Mouse (Mus musculus): ENCODE data around the gene Slc24a5.

DNA sequence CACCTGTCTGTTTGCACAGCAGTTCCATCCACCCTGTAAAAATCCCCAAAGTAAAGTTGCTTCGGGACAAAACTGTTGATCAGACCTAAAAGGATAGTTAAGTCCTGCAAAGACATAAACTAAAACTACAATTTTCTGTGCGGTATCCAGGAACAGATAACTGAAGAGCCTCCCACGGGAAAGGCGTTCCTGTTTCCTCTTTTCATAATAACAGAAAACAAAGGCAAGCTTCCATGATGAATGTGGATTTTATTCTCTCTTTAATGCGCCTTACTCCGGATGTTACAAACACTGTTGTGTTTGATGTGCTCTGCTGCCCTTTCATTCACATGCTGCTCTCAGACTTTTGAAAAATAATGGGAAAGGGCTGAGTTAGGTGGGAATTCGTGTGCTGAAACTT is 37.3 kb upstream of the Slc24a5 start:
- no peak for TF ChIP-seq CTCF (IDR thresholded peaks at IDR 0.05; ENCODE audit: low read depth)
- no peak for TF ChIP-seq EP300 (IDR thresholded peaks at IDR 0.05; ENCODE audit: low read depth)
